Mouse (Mus musculus) cerebellum, adult 8-10 months (tissue): ENCODE data around the gene Iqcg.

Experiments
- DNase-seq: peaks from one replicate; pipeline ENCODE4 v3.0.0; 2022

Gene Iqcg

GRCm38 (mm10) chr16:32973047-32973446 lies 83.0 kb downstream of the Iqcg start:
- no peak for DNase-seq

- no peak for DNase-seq
These were observed 83.5 kb downstream of the Iqcg start for GRCm38 (mm10) chr16:32972535-32972934.
